Mouse (Mus musculus) lung, embryonic 14.5 days (tissue): ENCODE data around the gene Gm49380. TPM values are rescaled to one million over a fixed set of nuclear protein-coding genes. Genes with fewer than 3 reads are reported as not detected.
A peak's percentile ranks its signal among the peaks of the same experiment; 100 is the strongest.

Experiments
- ATAC-seq: fragments of 200-750 bp; cut with Nextera tagmentation; 2 replicates; pipeline ENCODE4 v1.8.0; 2017; ENCODE audit warnings: mild to moderate bottlenecking, moderate TSS enrichment, moderate library complexity; ENCODE audit not compliant: insufficient read depth
- DNase-seq: peaks from one replicate; pipeline ENCODE4 v3.0.0-alpha.2; 2015
- H3K27ac ChIP-seq: fragments of 300-500 bp; sonication (generic); 2 replicates; pipeline ENCODE4 v1.5.1; 2014; ENCODE audit warnings: low read depth, mild to moderate bottlenecking, moderate library complexity
- H3K27me3 ChIP-seq: fragments of 300-500 bp; sonication (generic); 2 replicates; pipeline ENCODE4 v1.6.1; 2014; ENCODE audit warnings: low read length, control low read depth; ENCODE audit not compliant: insufficient read depth
- H3K36me3 ChIP-seq: fragments of 300-500 bp; sonication (generic); 2 replicates; pipeline ENCODE4 v1.6.1; 2014; ENCODE audit warnings: control low read depth; ENCODE audit not compliant: insufficient read depth
- H3K4me1 ChIP-seq: fragments of 300-500 bp; sonication (generic); 2 replicates; pipeline ENCODE4 v1.6.1; 2014; ENCODE audit warnings: antibody characterized with exemption, control low read depth; ENCODE audit not compliant: insufficient read depth
- H3K4me2 ChIP-seq: fragments of 300-500 bp; sonication (generic); 2 replicates; pipeline ENCODE4 v1.6.1; 2014; ENCODE audit warnings: mild to moderate bottlenecking
- H3K4me3 ChIP-seq: fragments of 300-500 bp; sonication (generic); 2 replicates; pipeline ENCODE4 v1.5.1; 2014; ENCODE audit warnings: low read depth, low read length
- H3K9ac ChIP-seq: fragments of 300-500 bp; sonication (generic); 2 replicates; pipeline ENCODE4 v1.6.1; 2014
- H3K9me3 ChIP-seq: fragments of 300-500 bp; sonication (generic); 2 replicates; pipeline ENCODE4 v1.6.1; 2016; ENCODE audit warnings: low read depth, low read length, control low read depth
- CTCF ChIP-seq: IDR thresholded peaks from 2 replicates; pipeline ENCODE4 v1.5.1; 2016; ENCODE audit warnings: antibody characterized with exemption, low read depth
- WGBS: fragments of 180-500 bp; shearing (Covaris S2); extraction: QIAGEN DNeasy Blood & Tissue Kit; methylation state at CpG from one replicate; pipeline ENCODE4 v1.1.7; 2014; 5-methylcytosine and 5-hydroxymethylcytosine counted together
- polyA plus RNA-seq: library from polyadenylated mRNA; unstranded; fragments of >200 nt; fragmentation: Nextera tagmentation; extraction: Ambion mirVana; gene quantifications from 2 replicates; pipeline ENCODE4 v1.2.1, GENCODE M21; 2014

Gene Gm49380
- polyA plus RNA-seq, 1 experiment from 2014 or later, result 0.32 TPM

- ATAC-seq (no peak), DNase-seq (no peak)
- Histone ChIP-seq H3K27ac (no peak overlapping the region), H3K4me3 (no peak overlapping the region), H3K4me2 (no peak overlapping the region), H3K9ac (no peak overlapping the region), H3K4me1 (no peaks in the 10 kb centered on the region), H3K36me3 (no peaks in the 10 kb centered on the region), H3K27me3 (no peaks in the 10 kb centered on the region), H3K9me3 (no peaks in the 10 kb centered on the region)
- 89% methylated on average over 4 of the region's 4 CpGs for WGBS
- no peak for TF ChIP-seq CTCF
Measured at GRCm38 (mm10) chr9:44030646-44031045, 82.7 kb downstream of the Gm49380 start.

DNA sequence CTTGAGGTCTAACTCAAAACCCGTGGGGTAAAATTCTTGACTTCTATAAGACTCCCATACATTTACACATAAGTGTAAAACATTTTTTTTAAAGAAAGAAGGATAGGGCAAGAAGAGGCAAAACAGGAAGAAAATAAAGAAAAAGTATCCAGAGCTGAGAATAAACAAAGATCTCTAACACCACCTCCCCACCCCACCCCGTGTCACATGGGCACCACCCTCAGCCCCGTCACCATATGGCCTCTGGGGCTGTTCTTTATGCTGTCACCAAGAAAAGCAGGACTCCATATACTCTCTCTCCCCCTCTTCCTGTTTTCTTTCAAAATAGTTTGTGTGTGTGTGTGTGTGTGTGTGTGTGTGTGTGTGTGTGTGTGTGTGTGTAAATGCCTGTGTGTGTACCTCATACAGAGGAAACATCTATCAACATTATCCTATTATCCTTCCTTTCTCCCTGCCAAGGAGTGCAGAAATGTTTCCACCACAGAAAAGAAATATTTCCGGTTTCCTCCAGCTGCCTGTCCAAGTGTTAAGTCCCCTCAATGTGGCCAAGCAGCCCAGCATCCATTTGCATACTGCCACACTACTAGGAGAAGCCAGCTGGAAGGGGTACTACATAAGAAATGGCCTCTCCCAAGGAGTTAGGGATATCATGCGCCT is 83.6 kb downstream of the Gm49380 start:
- DNase-seq (peak; percentile 37), ATAC-seq (no peak)
- Histone ChIP-seq H3K4me1 (no peaks in the 10 kb centered on the region), H3K4me3 (no peak overlapping the region), H3K9ac (no peak overlapping the region), H3K27me3 (no peaks in the 10 kb centered on the region), H3K4me2 (no peak overlapping the region), H3K36me3 (no peaks in the 10 kb centered on the region), H3K9me3 (no peaks in the 10 kb centered on the region), H3K27ac (no peak overlapping the region)
- 47% methylated on average over 5 of the region's 5 CpGs for WGBS
- TF ChIP-seq CTCF, result no peak

- Histone ChIP-seq H3K27me3 (no peaks in the 10 kb centered on the region), H3K4me2 (no peak overlapping the region), H3K9me3 (no peaks in the 10 kb centered on the region), H3K4me1 (no peaks in the 10 kb centered on the region), H3K9ac (no peak overlapping the region), H3K36me3 (no peaks in the 10 kb centered on the region), H3K4me3 (no peak overlapping the region), H3K27ac (no peak overlapping the region)
- no peak for TF ChIP-seq CTCF
- DNase-seq (no peak), ATAC-seq (no peak)
- 75% methylated on average over 3 of the region's 3 CpGs for WGBS
Measured at GRCm38 (mm10) chr9:44024096-44024495, 89.2 kb downstream of the Gm49380 start.

- no peak for TF ChIP-seq CTCF
- ATAC-seq (no peak), DNase-seq (no peak)
- Histone ChIP-seq H3K4me2 (no peak overlapping the region), H3K27ac (no peak overlapping the region), H3K4me1 (no peaks in the 10 kb centered on the region), H3K9me3 (no peaks in the 10 kb centered on the region), H3K9ac (no peak overlapping the region), H3K27me3 (no peaks in the 10 kb centered on the region), H3K4me3 (no peak overlapping the region), H3K36me3 (no peaks in the 10 kb centered on the region)
- 66% methylated on average over 8 of the region's 8 CpGs for WGBS
Measured at GRCm38 (mm10) chr9:44022100-44022847, 91.0 kb downstream of the Gm49380 start.

- no peak overlapping the region for H3K4me3 ChIP-seq
- H3K27me3 ChIP-seq, result no peaks in the 10 kb centered on the region
- H3K9me3 ChIP-seq, result no peaks in the 10 kb centered on the region
- H3K4me1 ChIP-seq, result no peaks in the 10 kb centered on the region
- H3K27ac ChIP-seq, result no peak overlapping the region
- no peak for TF ChIP-seq CTCF
- no peak overlapping the region for H3K4me2 ChIP-seq
- ATAC-seq (no peak), DNase-seq (no peak)
- no peaks in the 10 kb centered on the region for H3K36me3 ChIP-seq
- WGBS, result 72% methylated on average over 7 of the region's 7 CpGs
- no peak overlapping the region for H3K9ac ChIP-seq
Measured at GRCm38 (mm10) chr9:44020001-44020400, 93.3 kb downstream of the Gm49380 start.

DNA sequence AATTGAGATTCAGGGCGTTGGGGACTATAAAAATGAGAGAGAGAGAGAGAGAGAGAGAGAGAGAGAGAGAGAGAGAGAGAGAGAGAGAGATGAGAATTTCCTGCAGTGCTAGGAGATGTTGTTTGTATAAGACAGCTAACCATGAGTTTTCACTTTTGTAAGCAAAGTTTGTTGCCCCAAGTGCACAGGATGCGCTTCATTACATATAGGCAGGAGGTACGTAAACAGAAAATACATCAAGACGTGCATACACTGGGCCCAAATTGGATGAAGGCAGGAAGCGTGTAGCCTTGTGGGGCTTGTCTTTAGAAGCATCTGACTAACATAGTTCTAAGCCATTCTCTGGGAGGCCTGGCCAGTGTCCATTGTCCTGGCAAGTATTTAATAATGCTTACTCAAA is 95.5 kb downstream of the Gm49380 start:
- Histone ChIP-seq H3K27me3 (no peaks in the 10 kb centered on the region), H3K4me1 (no peaks in the 10 kb centered on the region), H3K36me3 (no peaks in the 10 kb centered on the region), H3K27ac (no peak overlapping the region), H3K4me2 (no peak overlapping the region), H3K9me3 (no peaks in the 10 kb centered on the region), H3K9ac (no peak overlapping the region), H3K4me3 (no peak overlapping the region)
- DNase-seq (no peak), ATAC-seq (no peak)
- TF ChIP-seq CTCF, result no peak
- 61% methylated on average over 5 of the region's 5 CpGs for WGBS

Other genes starting within 250 kb of the Gm49380 start
- gene Thy1, start 70.1 kb downstream of the Gm49380 start, polyA plus RNA-seq, result 0.46 and 0.70 TPM in 2 replicates
- 7.5 and 8.8 TPM in 2 replicates for gene Usp2, start 46.5 kb downstream of the Gm49380 start, polyA plus RNA-seq
- gene Mfrp, start 11.8 kb downstream of the Gm49380 start, polyA plus RNA-seq, result 0.07 and 0.11 TPM in 2 replicates
- gene C1qtnf5, start 6.3 kb downstream of the Gm49380 start, polyA plus RNA-seq, result 4.7 and 5.0 TPM in 2 replicates
- 85.6 and 89.2 TPM in 2 replicates for gene Rnf26, start within 50 bp of the Gm49380 start, polyA plus RNA-seq
- gene Mcam, start 21.0 kb upstream of the Gm49380 start, polyA plus RNA-seq, result 84.9 and 87.7 TPM in 2 replicates
- gene Cbl, start 120.5 kb upstream of the Gm49380 start, polyA plus RNA-seq, result 20.9 and 21.9 TPM in 2 replicates
- gene Ccdc153, start 127.2 kb upstream of the Gm49380 start, polyA plus RNA-seq, result not detected in 2 replicates
- 0.11 and 0.13 TPM in 2 replicates for gene Pdzd3, start 138.0 kb upstream of the Gm49380 start, polyA plus RNA-seq
- 9.2 and 9.6 TPM in 2 replicates for gene Nlrx1, start 155.1 kb upstream of the Gm49380 start, polyA plus RNA-seq
- gene Abcg4, start 175.1 kb upstream of the Gm49380 start, polyA plus RNA-seq, result 2.4 and 2.7 TPM in 2 replicates
- gene Hinfp, start 192.2 kb upstream of the Gm49380 start, polyA plus RNA-seq, result 19.1 and 20.1 TPM in 2 replicates
- gene C2cd2l, start 206.8 kb upstream of the Gm49380 start, polyA plus RNA-seq, result 6.7 and 8.6 TPM in 2 replicates
- gene Dpagt1, start 212.5 kb upstream of the Gm49380 start, polyA plus RNA-seq, result 41.0 and 43.4 TPM in 2 replicates
- gene H2afx, start 221.2 kb upstream of the Gm49380 start, polyA plus RNA-seq, result 391 and 419 TPM in 2 replicates
- 128 and 131 TPM in 2 replicates for gene Hmbs, start 230.7 kb upstream of the Gm49380 start, polyA plus RNA-seq
- gene Vps11, start 248.2 kb upstream of the Gm49380 start, polyA plus RNA-seq, result 26.0 and 26.8 TPM in 2 replicates